Mouse (Mus musculus) cerebellum, adult 2 months (tissue): Measurements from ENCODE around the gene Ptpn6. TPM values are rescaled to one million over a fixed set of nuclear protein-coding genes. Genes with fewer than 3 reads are reported as not detected.

Experiments
- DNase-seq, 2 experiments: peaks; one replicate each; pipeline ENCODE4 v3.0.0; 2021
- H3K27ac ChIP-seq: fragments of 200-500 bp; 2 replicates; pipeline ENCODE4 v1.5.1; 2012; ENCODE audit warnings: low read length, control low read depth, inconsistent platforms; ENCODE audit not compliant: insufficient read depth
- H3K27me3 ChIP-seq: fragments of 200-500 bp; 2 replicates; pipeline ENCODE4 v1.6.1; 2012; ENCODE audit warnings: inconsistent platforms, mild to moderate bottlenecking, low read length, moderate library complexity; ENCODE audit not compliant: control insufficient read depth, insufficient read depth
- H3K4me1 ChIP-seq: fragments of 200-500 bp; 2 replicates; pipeline ENCODE4 v1.6.1; 2011; ENCODE audit warnings: low read length; ENCODE audit not compliant: control insufficient read depth, insufficient read depth
- H3K4me3 ChIP-seq: fragments of 200-500 bp; replicated peaks from 2 replicates; pipeline ENCODE3; 2011; ENCODE audit warnings: mild to moderate bottlenecking, low read depth, low read length, control low read depth; ENCODE audit not compliant: insufficient read depth
- CTCF ChIP-seq: fragments of 200-500 bp; IDR thresholded peaks from 2 replicates; pipeline ENCODE4 v1.5.1; 2011; ENCODE audit warnings: low read depth, mild to moderate bottlenecking, control low read depth, low read length, moderate library complexity, borderline replicate concordance; ENCODE audit not compliant: insufficient read depth
- POLR2A ChIP-seq: fragments of 200-500 bp; IDR thresholded peaks from 2 replicates; pipeline ENCODE4 v1.6.1; 2011; ENCODE audit warnings: low read length, control low read depth, borderline replicate concordance; ENCODE audit not compliant: insufficient read depth
- WGBS: fragments of 180-500 bp; shearing (Covaris S2); methylation state at CpG from one replicate; pipeline ENCODE4 v1.1.7; 2018; 5-methylcytosine and 5-hydroxymethylcytosine counted together
- polyA plus RNA-seq: library from polyadenylated mRNA; depleted of rRNA; stranded (reverse); fragments of >200 nt; gene quantifications from 2 replicates; pipeline ENCODE4 v1.2.3, GENCODE M21; 2012

Gene Ptpn6
- polyA plus RNA-seq, 1 experiment: 2.2 TPM

DNA sequence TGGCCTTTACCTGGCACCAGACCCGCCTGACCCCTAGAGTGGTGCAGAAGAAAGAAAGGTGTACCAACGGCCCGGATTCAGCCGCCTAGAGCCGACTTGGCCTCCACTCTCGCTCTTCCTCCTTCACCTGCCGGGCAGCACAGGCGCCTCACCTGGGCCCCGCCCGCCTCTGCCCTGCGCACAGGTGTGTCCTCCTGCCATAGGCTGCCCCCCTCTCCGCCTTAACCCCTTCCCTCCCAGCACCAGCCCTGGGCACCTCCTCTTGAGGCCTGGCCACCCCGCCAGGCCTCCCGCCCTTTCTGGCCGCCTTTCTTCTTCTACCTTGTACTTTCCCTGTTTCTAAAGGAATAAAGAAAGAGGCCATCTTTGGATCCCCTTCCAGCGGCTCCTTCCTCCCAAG is 19.8 kb downstream of the Ptpn6 start:
- Histone ChIP-seq H3K4me3 (no peak overlapping the region), H3K4me1 (peaks cover 4% of the 10 kb centered on the region; the same call in 1 of the 2 replicates), H3K27ac (no peak overlapping the region), H3K27me3 (no peaks in the 10 kb centered on the region)
- DNase-seq: no peak
- TF ChIP-seq POLR2A: no peak
- TF ChIP-seq CTCF: no peak
- WGBS: 72% methylated on average over 16 of the region's 16 CpGs

GRCm38 (mm10) chr6:124717968-124718367 is 20.5 kb downstream of the Ptpn6 start:
- H3K4me1 ChIP-seq: peaks cover 7% of the 10 kb centered on the region; the same call in 1 of the 2 replicates
- TF ChIP-seq CTCF (no peak), POLR2A (no peak)
- no peaks in the 10 kb centered on the region for H3K27me3 ChIP-seq
- DNase-seq: no peak
- H3K4me3 ChIP-seq: no peak overlapping the region
- H3K27ac ChIP-seq: no peak overlapping the region
- 79% methylated on average over 13 of the region's 13 CpGs for WGBS

DNA sequence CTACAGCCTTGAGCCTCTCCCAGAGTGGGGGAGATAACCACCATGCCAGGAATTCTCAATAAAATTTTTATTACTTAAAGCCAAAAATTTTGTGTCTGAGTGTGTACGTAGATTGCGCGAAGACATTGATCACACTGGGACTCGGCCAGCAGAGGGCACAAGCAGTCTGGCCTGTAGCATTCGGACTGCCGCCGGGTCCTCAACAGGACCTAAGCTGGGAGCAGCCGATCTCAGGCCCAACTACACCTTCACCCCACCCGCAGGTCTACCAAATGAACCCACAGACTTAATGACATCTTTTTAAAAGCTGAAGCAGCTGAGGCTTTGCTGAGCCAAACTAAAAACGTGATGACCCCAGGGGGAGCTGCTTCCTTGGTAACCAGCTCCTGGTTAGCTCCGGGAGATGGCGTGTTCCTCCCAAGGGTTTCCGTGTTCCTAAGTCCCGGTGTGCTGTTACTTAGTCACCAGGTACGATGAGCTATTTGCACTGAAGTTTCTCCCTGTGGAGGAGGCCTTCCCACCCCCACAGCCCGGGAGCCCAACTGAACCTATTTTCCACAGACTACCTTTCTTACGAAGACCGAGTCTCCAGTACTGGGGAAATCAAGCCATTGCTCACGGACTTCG is 21.5 kb downstream of the Ptpn6 start:
- WGBS: 50% methylated on average over 20 of the region's 20 CpGs
- Histone ChIP-seq H3K4me3 (no peak overlapping the region), H3K27me3 (no peaks in the 10 kb centered on the region), H3K4me1 (peaks cover 7% of the 10 kb centered on the region; the same call in 1 of the 2 replicates), H3K27ac (no peak overlapping the region; the same call in 1 of the 2 replicates)
- TF ChIP-seq POLR2A (no peak), CTCF (peak; percentile 68)
- DNase-seq: peak in 1 of 2 experiments; percentile 44

DNA sequence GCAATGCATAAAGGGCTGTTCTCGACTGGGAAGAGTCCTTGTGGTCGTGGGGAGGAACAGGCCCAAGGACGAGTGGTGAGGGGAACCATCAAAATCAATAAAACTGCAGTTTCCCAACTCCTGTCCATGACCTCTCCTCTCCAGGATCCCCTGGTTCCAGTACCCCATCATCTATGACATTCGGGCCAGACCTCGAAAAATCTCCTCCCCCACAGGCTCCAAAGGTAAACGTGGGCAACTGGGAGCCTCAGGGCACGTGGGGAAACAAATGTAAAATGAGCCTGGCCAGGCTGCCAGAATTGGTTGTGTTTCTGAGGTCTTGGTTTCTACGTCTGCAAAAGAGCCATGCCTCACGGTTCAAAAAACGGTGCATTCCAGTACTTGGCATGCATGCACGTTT is 25.6 kb downstream of the Ptpn6 start:
- Histone ChIP-seq H3K4me1 (peaks cover 20% of the 10 kb centered on the region), H3K27me3 (no peaks in the 10 kb centered on the region), H3K4me3 (peak overlapping the region; percentile 93), H3K27ac (no peak overlapping the region)
- DNase-seq: no peak
- TF ChIP-seq CTCF: no peak
- TF ChIP-seq POLR2A: no peak
- 6% methylated on average over 11 of the region's 11 CpGs for WGBS

DNA sequence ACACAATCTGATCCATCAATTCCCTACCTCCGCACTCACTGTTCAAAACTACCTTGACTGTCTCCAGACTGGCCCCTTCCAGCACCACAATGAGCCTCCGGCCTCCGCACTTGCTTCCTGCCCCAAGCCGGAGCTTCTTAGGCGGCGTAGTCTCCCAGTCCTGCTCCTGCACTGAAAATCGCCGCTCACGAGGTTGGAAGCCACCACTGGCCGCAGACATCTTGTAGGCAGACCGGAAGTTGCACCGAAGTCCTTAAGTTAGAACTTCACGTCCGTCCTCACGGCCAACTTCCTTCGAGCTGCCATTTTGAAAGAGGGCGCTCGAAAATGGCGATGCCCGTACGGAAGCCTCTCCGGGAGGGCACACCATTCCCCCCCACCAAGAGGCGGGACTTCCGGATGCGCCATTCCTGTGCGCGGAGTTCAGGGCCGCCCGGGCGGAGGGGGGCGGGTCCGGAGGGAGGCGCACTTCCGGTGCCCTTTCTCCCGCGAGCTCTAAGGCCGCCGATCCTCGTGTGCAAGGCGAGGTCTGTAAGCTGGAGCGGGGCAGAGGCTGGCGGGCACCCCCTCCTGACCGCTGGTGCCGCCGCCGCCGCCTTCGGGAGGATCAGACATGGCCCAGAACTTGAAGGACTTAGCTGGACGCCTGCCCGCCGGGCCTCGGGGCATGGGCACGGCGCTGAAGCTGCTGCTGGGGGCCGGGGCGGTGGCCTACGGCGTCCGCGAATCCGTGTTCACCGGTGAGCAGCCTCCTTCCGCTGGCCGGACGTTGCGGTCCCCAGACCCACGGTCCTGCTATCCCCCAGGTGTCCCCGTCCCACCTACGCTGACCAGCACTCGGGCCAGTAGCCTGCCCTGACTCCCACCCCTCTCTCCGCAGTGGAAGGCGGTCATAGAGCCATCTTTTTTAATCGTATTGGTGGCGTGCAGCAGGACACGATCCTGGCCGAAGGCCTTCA is 26.4 kb downstream of the Ptpn6 start, which contains the start of the genes Emg1 and Phb2:
Gene Emg1, minus strand, starts transcription at position 355 of the 959 bp plus-strand sequence.
Gene Phb2, plus strand, starts transcription at position 513 of the 959 bp plus-strand sequence.
- Histone ChIP-seq H3K4me1 (peaks cover 20% of the 10 kb centered on the region), H3K27me3 (no peaks in the 10 kb centered on the region), H3K27ac (peak within 1 kb of the TSS; percentile 77), H3K4me3 (peak within 1 kb of the TSS; percentile 93)
- under 1% methylated on average over 76 of the region's 76 CpGs for WGBS
- TF ChIP-seq CTCF (no peak), POLR2A (peak; percentile 35; the same call in 1 of the 2 replicates)
- DNase-seq: peak; percentile 97 to 98

- TF ChIP-seq CTCF (no peak), POLR2A (no peak)
- Histone ChIP-seq H3K27ac (no peak overlapping the region), H3K4me1 (peaks cover 15% of the 10 kb centered on the region), H3K4me3 (no peak overlapping the region), H3K27me3 (no peaks in the 10 kb centered on the region)
- WGBS: 91% methylated on average over 10 of the region's 10 CpGs
- no peak for DNase-seq
Observed at GRCm38 (mm10) chr6:124708289-124708889, 30.1 kb downstream of the Ptpn6 start.

- no peak overlapping the region for H3K27ac ChIP-seq
- H3K4me1 ChIP-seq: peaks cover 13% of the 10 kb centered on the region
- DNase-seq: no peak
- H3K4me3 ChIP-seq: no peak overlapping the region
- no peaks in the 10 kb centered on the region for H3K27me3 ChIP-seq
- TF ChIP-seq CTCF: no peak
- 55% methylated on average over 5 of the region's 5 CpGs for WGBS
Observed at GRCm38 (mm10) chr6:124706061-124706627, 32.4 kb downstream of the Ptpn6 start.
